Mouse (Mus musculus): ENCODE results near the gene Plekhd1. TPM values are rescaled to one million over a fixed set of nuclear protein-coding genes. Genes with fewer than 3 reads are reported as not detected.

Gene Plekhd1
- polyA plus RNA-seq, 1 experiment from 2014 or later = 0.15 TPM

- ATAC-seq (no peak), DNase-seq (ENCODE audit: low spot score) (no peak)
- 0 out of 2 replicates have a peak overlapping the region, but pooled peaks have one; percentile 60 for H3K4me2 ChIP-seq (ENCODE audit: low read length)
- no peak overlapping the region for H3K27ac ChIP-seq (ENCODE audit: low read depth, low read length)
- WGBS = 17% methylated on average over 12 of the region's 12 CpGs
- no peaks in the 10 kb centered on the region for H3K9me3 ChIP-seq (replicated peaks; ENCODE audit: control insufficient read depth, low read length)
- no peak overlapping the region for H3K9ac ChIP-seq (ENCODE audit: low read length)
- H3K27me3 ChIP-seq (replicated peaks; ENCODE audit: control insufficient read depth, insufficient read depth, low read length) = peaks cover 33% of the 10 kb centered on the region
- H3K4me1 ChIP-seq (ENCODE audit: control insufficient read depth, insufficient read depth, low read length) = peaks cover 4% of the 10 kb centered on the region
- H3K36me3 ChIP-seq (ENCODE audit: control insufficient read depth, insufficient read depth, low read length) = no peaks in the 10 kb centered on the region
- no peak overlapping the region for H3K4me3 ChIP-seq (ENCODE audit: low read depth, low read length)
These were observed 710 bp upstream of the Plekhd1 start for GRCm38 (mm10) chr12:80691671-80692091.

GRCm38 (mm10) chr12:80693700-80694099 lies 1.3 kb downstream of the Plekhd1 start:
- Histone ChIP-seq H3K27me3 (replicated peaks; ENCODE audit: control insufficient read depth, insufficient read depth, low read length) (peaks cover 33% of the 10 kb centered on the region), H3K4me1 (ENCODE audit: control insufficient read depth, insufficient read depth, low read length) (peaks cover 4% of the 10 kb centered on the region), H3K9me3 (replicated peaks; ENCODE audit: control insufficient read depth, low read length) (no peaks in the 10 kb centered on the region), H3K36me3 (ENCODE audit: control insufficient read depth, insufficient read depth, low read length) (no peaks in the 10 kb centered on the region), H3K27ac (ENCODE audit: low read depth, low read length) (no peak overlapping the region), H3K4me2 (ENCODE audit: low read length) (no peak overlapping the region), H3K4me3 (ENCODE audit: low read depth, low read length) (no peak overlapping the region), H3K9ac (ENCODE audit: low read length) (no peak overlapping the region)
- WGBS = 67% methylated on average over 2 of the region's 2 CpGs
- DNase-seq (ENCODE audit: low spot score) (no peak), ATAC-seq (no peak)

- Histone ChIP-seq H3K36me3 (ENCODE audit: control insufficient read depth, insufficient read depth, low read length) (no peaks in the 10 kb centered on the region), H3K4me3 (ENCODE audit: low read depth, low read length) (no peak overlapping the region), H3K27me3 (replicated peaks; ENCODE audit: control insufficient read depth, insufficient read depth, low read length) (peaks cover 33% of the 10 kb centered on the region), H3K9ac (ENCODE audit: low read length) (no peak overlapping the region), H3K4me2 (ENCODE audit: low read length) (no peak overlapping the region), H3K4me1 (ENCODE audit: control insufficient read depth, insufficient read depth, low read length) (peaks cover 4% of the 10 kb centered on the region), H3K27ac (ENCODE audit: low read depth, low read length) (no peak overlapping the region), H3K9me3 (replicated peaks; ENCODE audit: control insufficient read depth, low read length) (no peaks in the 10 kb centered on the region)
- 73% methylated on average over 3 of the region's 3 CpGs for WGBS
- DNase-seq (ENCODE audit: low spot score) = no peak
- ATAC-seq = no peak
These were observed 2.6 kb downstream of the Plekhd1 start for GRCm38 (mm10) chr12:80695004-80695403.

- no peak overlapping the region for H3K27ac ChIP-seq (ENCODE audit: low read depth, low read length)
- no peak for ATAC-seq
- peaks cover 6% of the 10 kb centered on the region for H3K27me3 ChIP-seq (replicated peaks; ENCODE audit: control insufficient read depth, insufficient read depth, low read length)
- DNase-seq (ENCODE audit: low spot score) = no peak
- no peak overlapping the region for H3K4me3 ChIP-seq (ENCODE audit: low read depth, low read length)
- no peaks in the 10 kb centered on the region for H3K36me3 ChIP-seq (ENCODE audit: control insufficient read depth, insufficient read depth, low read length)
- H3K9me3 ChIP-seq (replicated peaks; ENCODE audit: control insufficient read depth, low read length) = no peaks in the 10 kb centered on the region
- H3K4me1 ChIP-seq (ENCODE audit: control insufficient read depth, insufficient read depth, low read length) = no peaks in the 10 kb centered on the region
- 95% methylated on average over 5 of the region's 5 CpGs for WGBS
- H3K9ac ChIP-seq (ENCODE audit: low read length) = no peak overlapping the region
- no peak overlapping the region for H3K4me2 ChIP-seq (ENCODE audit: low read length)
These were observed 6.2 kb downstream of the Plekhd1 start for GRCm38 (mm10) chr12:80698526-80699143.

GRCm38 (mm10) chr12:80699144-80699531 lies 6.7 kb downstream of the Plekhd1 start:
- Histone ChIP-seq H3K27me3 (replicated peaks; ENCODE audit: control insufficient read depth, insufficient read depth, low read length) (0 out of 2 replicates have a peak, but pooled peaks cover 2% of the 10 kb centered on the region), H3K27ac (ENCODE audit: low read depth, low read length) (no peak overlapping the region), H3K4me3 (ENCODE audit: low read depth, low read length) (no peak overlapping the region), H3K9ac (ENCODE audit: low read length) (no peak overlapping the region), H3K4me2 (ENCODE audit: low read length) (no peak overlapping the region), H3K36me3 (ENCODE audit: control insufficient read depth, insufficient read depth, low read length) (no peaks in the 10 kb centered on the region), H3K9me3 (replicated peaks; ENCODE audit: control insufficient read depth, low read length) (no peaks in the 10 kb centered on the region), H3K4me1 (ENCODE audit: control insufficient read depth, insufficient read depth, low read length) (no peaks in the 10 kb centered on the region)
- no peak for DNase-seq (ENCODE audit: low spot score)
- WGBS = 73% methylated on average over 2 of the region's 2 CpGs
- ATAC-seq = no peak

- H3K27me3 ChIP-seq (replicated peaks; ENCODE audit: control insufficient read depth, insufficient read depth, low read length) = no peaks in the 10 kb centered on the region
- no peaks in the 10 kb centered on the region for H3K36me3 ChIP-seq (ENCODE audit: control insufficient read depth, insufficient read depth, low read length)
- H3K4me3 ChIP-seq (ENCODE audit: low read depth, low read length) = no peak overlapping the region
- H3K9ac ChIP-seq (ENCODE audit: low read length) = no peak overlapping the region
- ATAC-seq (no peak), DNase-seq (ENCODE audit: low spot score) (peak; percentile 23)
- H3K9me3 ChIP-seq (replicated peaks; ENCODE audit: control insufficient read depth, low read length) = no peaks in the 10 kb centered on the region
- peaks cover 2% of the 10 kb centered on the region for H3K4me1 ChIP-seq (ENCODE audit: control insufficient read depth, insufficient read depth, low read length)
- 69% methylated on average over 7 of the region's 7 CpGs for WGBS
- no peak overlapping the region for H3K27ac ChIP-seq (ENCODE audit: low read depth, low read length)
- no peak overlapping the region for H3K4me2 ChIP-seq (ENCODE audit: low read length)
These were observed 8.9 kb downstream of the Plekhd1 start for GRCm38 (mm10) chr12:80701332-80701731.

GRCm38 (mm10) chr12:80706208-80706914 lies 14.0 kb downstream of the Plekhd1 start:
- no peak overlapping the region for H3K4me2 ChIP-seq (ENCODE audit: low read length)
- H3K27ac ChIP-seq (ENCODE audit: low read depth, low read length) = no peak overlapping the region; the same call in 1 of the 2 replicates
- peak; percentile 35 for DNase-seq (ENCODE audit: low spot score)
- peak; percentile 35; the same call in 1 of the 2 replicates for ATAC-seq
- H3K9me3 ChIP-seq (replicated peaks; ENCODE audit: control insufficient read depth, low read length) = no peaks in the 10 kb centered on the region
- WGBS = 59% methylated on average over 11 of the region's 11 CpGs
- H3K9ac ChIP-seq (ENCODE audit: low read length) = no peak overlapping the region
- no peaks in the 10 kb centered on the region for H3K36me3 ChIP-seq (ENCODE audit: control insufficient read depth, insufficient read depth, low read length)
- H3K4me3 ChIP-seq (ENCODE audit: low read depth, low read length) = no peak overlapping the region
- no peaks in the 10 kb centered on the region for H3K27me3 ChIP-seq (replicated peaks; ENCODE audit: control insufficient read depth, insufficient read depth, low read length)
- H3K4me1 ChIP-seq (ENCODE audit: control insufficient read depth, insufficient read depth, low read length) = peaks cover 6% of the 10 kb centered on the region

- ATAC-seq = peak; percentile 92
These were observed 14.7 kb downstream of the Plekhd1 start for GRCm38 (mm10) chr12:80706915-80707604.

More at GRCm38 (mm10) chr12:80706915-80707604, 14.7 kb downstream of the Plekhd1 start:
- DNase-seq (ENCODE audit: low spot score) = peak; percentile 86
- Histone ChIP-seq H3K27ac (ENCODE audit: low read depth, low read length) (no peak overlapping the region; the same call in 1 of the 2 replicates), H3K27me3 (replicated peaks; ENCODE audit: control insufficient read depth, insufficient read depth, low read length) (no peaks in the 10 kb centered on the region), H3K4me2 (ENCODE audit: low read length) (no peak overlapping the region), H3K4me3 (ENCODE audit: low read depth, low read length) (no peak overlapping the region), H3K9me3 (replicated peaks; ENCODE audit: control insufficient read depth, low read length) (no peaks in the 10 kb centered on the region), H3K36me3 (ENCODE audit: control insufficient read depth, insufficient read depth, low read length) (no peaks in the 10 kb centered on the region), H3K9ac (ENCODE audit: low read length) (no peak overlapping the region), H3K4me1 (ENCODE audit: control insufficient read depth, insufficient read depth, low read length) (peaks cover 6% of the 10 kb centered on the region)
- 30% methylated on average over 6 of the region's 6 CpGs for WGBS
